Mouse (Mus musculus) myocyte (in vitro differentiated cells): Measurements from ENCODE around the gene Spaca3. TPM values are rescaled to one million over a fixed set of nuclear protein-coding genes. Genes with fewer than 3 reads are reported as not detected.

Experiments
- H3K27me3 ChIP-seq: one replicate; pipeline ENCODE4 v1.6.1; 2011; ENCODE audit not compliant: control insufficient read depth, insufficient read depth, insufficient read length
- H3K36me3 ChIP-seq: one replicate; pipeline ENCODE4 v1.6.1; 2011; ENCODE audit not compliant: control insufficient read depth, insufficient read depth
- H3K4me2 ChIP-seq: one replicate; pipeline ENCODE4 v1.6.1; 2011; ENCODE audit warnings: low read depth, control low read depth
- H3K4me3 ChIP-seq: one replicate; pipeline ENCODE4 v1.5.1; 2011; ENCODE audit warnings: mild to moderate bottlenecking, control low read depth, moderate library complexity
- H3K79me2 ChIP-seq: one replicate; pipeline ENCODE4 v1.6.1; 2011; ENCODE audit not compliant: control insufficient read depth, insufficient read depth
- H3ac ChIP-seq: one replicate; pipeline ENCODE4 v1.6.1; 2011; ENCODE audit not compliant: control insufficient read depth, insufficient read length
- CEBPB ChIP-seq: IDR thresholded peaks from 2 replicates; pipeline ENCODE4 v1.6.1; 2011; ENCODE audit warnings: mild to moderate bottlenecking, moderate library complexity; ENCODE audit not compliant: poor library complexity, insufficient read depth, severe bottlenecking
- E2F4 ChIP-seq: IDR thresholded peaks from one replicate; pipeline ENCODE4 v1.6.1; 2011; ENCODE audit warnings: mild to moderate bottlenecking, control low read depth, moderate library complexity; ENCODE audit not compliant: insufficient read depth
- MAX ChIP-seq: IDR thresholded peaks from one replicate; pipeline ENCODE4 v1.6.1; 2011; ENCODE audit warnings: low read depth, mild to moderate bottlenecking, control low read depth
- MYOD1 ChIP-seq, 3 experiments: IDR thresholded peaks; one replicate each; pipeline ENCODE4 v1.6.1; 2011; ENCODE audit warnings: control low read depth in 2 of 3, low read depth in 2 of 3, mild to moderate bottlenecking in 2 of 3, moderate library complexity in 1 of 3; ENCODE audit not compliant: insufficient read length in 2 of 3, control insufficient read depth in 1 of 3
- MYOG ChIP-seq, 3 experiments: IDR thresholded peaks; one replicate each; pipeline ENCODE4 v1.6.1; 2011; ENCODE audit warnings: control low read depth in 2 of 3, low read depth in 2 of 3, mild to moderate bottlenecking in 2 of 3; ENCODE audit not compliant: insufficient read length in 2 of 3, control insufficient read depth in 1 of 3, insufficient read depth in 1 of 3
- POLR2A ChIP-seq: IDR thresholded peaks from one replicate; pipeline ENCODE4 v1.6.1; 2011; ENCODE audit warnings: low read depth, mild to moderate bottlenecking, control low read depth, moderate library complexity; ENCODE audit not compliant: insufficient read length
- POLR2AphosphoS2 ChIP-seq: IDR thresholded peaks from one replicate; pipeline ENCODE4 v1.6.1; 2011; ENCODE audit warnings: low read depth, control low read depth; ENCODE audit not compliant: insufficient read length
- REST ChIP-seq: IDR thresholded peaks from one replicate; pipeline ENCODE4 v1.6.1; 2011; ENCODE audit warnings: mild to moderate bottlenecking, control low read depth, moderate library complexity; ENCODE audit not compliant: insufficient read depth, insufficient read length
- SRF ChIP-seq: IDR thresholded peaks from one replicate; pipeline ENCODE4 v1.6.1; 2011; ENCODE audit warnings: low read depth; ENCODE audit not compliant: control insufficient read depth, insufficient read length
- TCF12 ChIP-seq: IDR thresholded peaks from one replicate; pipeline ENCODE4 v1.6.1; 2011; ENCODE audit warnings: mild to moderate bottlenecking, control low read depth; ENCODE audit not compliant: poor library complexity, insufficient read depth, severe bottlenecking
- TCF3 ChIP-seq: IDR thresholded peaks from one replicate; pipeline ENCODE4 v1.6.1; 2011; ENCODE audit warnings: low read depth, control low read depth; ENCODE audit not compliant: insufficient read length
- USF1 ChIP-seq: IDR thresholded peaks from one replicate; pipeline ENCODE4 v1.6.1; 2011; ENCODE audit warnings: low read depth, mild to moderate bottlenecking, control low read depth, moderate library complexity
- polyA plus RNA-seq: library from polyadenylated mRNA; unstranded; fragments of >200 nt; fragmentation: generic; extraction: Trizol; gene quantifications from one replicate; pipeline ENCODE4 v1.2.1, GENCODE M21; 2012; ENCODE audit warnings: missing spikeins

Gene Spaca3
- polyA plus RNA-seq, 1 experiment: not detected

DNA sequence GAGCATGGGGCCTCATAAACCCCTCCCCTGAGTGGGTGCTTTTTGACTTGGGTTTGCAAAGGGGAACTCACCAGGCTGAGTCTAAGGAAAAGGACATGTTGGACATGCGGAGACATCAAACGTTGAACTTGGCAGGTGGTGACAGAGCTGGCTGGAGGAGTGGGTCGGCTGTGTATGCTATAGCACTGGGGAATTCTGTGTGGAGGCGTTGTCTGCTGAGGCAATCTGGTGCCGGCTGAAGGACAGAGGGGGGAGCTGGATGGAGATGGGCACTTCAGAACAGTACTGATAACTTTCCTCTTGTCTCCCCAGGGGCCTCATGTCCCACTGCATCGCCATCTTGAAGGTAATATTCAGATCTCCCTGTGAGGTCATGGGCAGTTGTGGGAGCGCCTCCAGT lies 42.8 kb upstream of the Spaca3 start:
- H3K4me3 ChIP-seq: no peak overlapping the region
- peaks cover 7% of the 10 kb centered on the region for H3K36me3 ChIP-seq
- H3ac ChIP-seq: no peak overlapping the region
- H3K79me2 ChIP-seq: no peaks in the 10 kb centered on the region
- TF ChIP-seq USF1 (no peak), SRF (no peak), MYOD1 (IDR thresholded peaks at IDR 0.05; ENCODE audit: control insufficient read depth in 1 of 3, insufficient read length in 2 of 3, low read depth in 2 of 3) (no peak), CEBPB (no peak), REST (no peak), MYOG (IDR thresholded peaks at IDR 0.05; ENCODE audit: control insufficient read depth in 1 of 3, insufficient read depth in 1 of 3, insufficient read length in 2 of 3, low read depth in 2 of 3) (no peak), POLR2A (no peak), TCF12 (no peak)
- no peak overlapping the region for H3K4me2 ChIP-seq
- H3K27me3 ChIP-seq: no peaks in the 10 kb centered on the region

DNA sequence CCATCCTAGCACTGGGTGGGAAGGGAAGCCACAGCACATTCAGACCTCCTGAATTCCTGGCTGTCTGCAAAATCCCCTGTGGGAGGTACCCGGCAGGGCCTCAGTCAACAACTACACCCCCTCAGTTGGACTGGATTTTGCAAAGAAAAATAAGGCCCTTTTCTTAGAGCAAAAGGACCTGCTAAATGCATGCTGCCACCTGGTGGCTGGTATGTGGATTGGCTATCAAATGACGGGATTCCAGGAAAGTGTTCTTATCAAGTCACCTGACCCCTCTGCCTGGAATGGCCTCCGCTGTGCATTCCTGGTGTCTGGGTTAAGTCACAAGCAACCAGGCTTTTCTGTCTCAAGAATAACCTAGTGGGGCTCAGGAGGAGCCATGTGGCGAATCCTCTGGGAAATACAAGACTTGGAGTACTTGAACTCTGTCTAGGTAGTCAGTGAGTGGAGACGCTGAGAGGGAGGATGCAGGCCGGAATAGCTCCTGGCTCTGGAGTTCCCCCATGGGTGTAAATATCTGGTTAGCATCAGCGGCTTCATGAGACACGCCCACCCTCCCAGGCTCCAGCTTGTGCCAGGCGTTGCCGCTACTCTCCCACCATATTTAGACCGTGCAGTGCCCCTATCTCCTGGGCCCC lies 40.0 kb upstream of the Spaca3 start:
- H3ac ChIP-seq: no peak overlapping the region
- peaks cover 7% of the 10 kb centered on the region for H3K36me3 ChIP-seq
- no peaks in the 10 kb centered on the region for H3K79me2 ChIP-seq
- TF ChIP-seq MYOG (IDR thresholded peaks at IDR 0.05; ENCODE audit: control insufficient read depth in 1 of 3, insufficient read depth in 1 of 3, insufficient read length in 2 of 3, low read depth in 2 of 3): no peak
- no peak for TF ChIP-seq SRF
- no peak for TF ChIP-seq E2F4
- TF ChIP-seq USF1: peak; percentile 63
- H3K4me3 ChIP-seq: no peak overlapping the region
- H3K4me2 ChIP-seq: no peak overlapping the region
- no peaks in the 10 kb centered on the region for H3K27me3 ChIP-seq

DNA sequence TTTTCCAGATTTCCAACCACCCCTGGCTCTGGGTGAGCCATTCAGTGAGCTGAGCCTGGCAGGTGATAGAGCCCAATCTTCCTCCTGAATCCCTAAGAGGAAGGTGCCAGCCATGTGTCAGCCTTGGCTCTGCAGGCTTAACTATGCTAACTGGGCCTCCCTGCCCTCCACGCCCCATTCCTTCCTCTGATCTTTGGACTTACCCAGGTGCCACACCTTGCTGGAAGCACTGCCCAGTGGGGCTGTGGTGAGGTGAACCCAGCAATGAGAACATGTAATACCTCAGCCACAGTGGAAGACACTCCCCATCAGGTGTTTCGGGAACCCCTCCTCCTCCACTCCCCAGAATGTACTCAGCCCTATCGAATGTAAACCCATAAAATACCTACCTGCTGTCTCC lies 38.1 kb upstream of the Spaca3 start:
- no peaks in the 10 kb centered on the region for H3K27me3 ChIP-seq
- H3K36me3 ChIP-seq: peaks cover 7% of the 10 kb centered on the region
- no peak overlapping the region for H3K4me3 ChIP-seq

DNA sequence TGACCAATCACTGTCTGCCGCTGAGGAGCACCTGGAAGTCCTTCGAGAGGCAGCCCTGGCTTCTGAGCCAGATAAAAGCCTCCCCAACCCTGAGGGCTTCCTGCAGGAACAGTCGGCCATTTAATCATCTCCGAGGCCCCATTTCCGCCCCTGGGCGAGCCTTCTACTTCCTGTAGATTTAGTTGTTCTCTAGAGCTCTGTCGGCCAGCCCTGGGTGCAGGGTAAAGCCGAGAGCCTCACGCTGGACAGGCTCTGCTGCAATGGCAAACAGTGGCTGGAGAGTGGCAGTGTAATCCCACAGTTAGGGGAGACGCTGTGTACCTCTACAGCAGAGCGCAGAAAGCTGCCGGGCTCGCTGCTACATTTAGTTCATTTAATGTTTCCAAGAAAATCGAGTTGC lies 36.9 kb upstream of the Spaca3 start:
- TF ChIP-seq POLR2A (no peak), USF1 (no peak), TCF12 (no peak), CEBPB (no peak), MAX (no peak), E2F4 (no peak), SRF (no peak), TCF3 (no peak), MYOD1 (IDR thresholded peaks at IDR 0.05; ENCODE audit: control insufficient read depth in 1 of 3, insufficient read length in 2 of 3, low read depth in 2 of 3) (no peak), MYOG (IDR thresholded peaks at IDR 0.05; ENCODE audit: control insufficient read depth in 1 of 3, insufficient read depth in 1 of 3, insufficient read length in 2 of 3, low read depth in 2 of 3) (no peak), POLR2AphosphoS2 (no peak), REST (no peak)
- Histone ChIP-seq H3K4me2 (no peak overlapping the region), H3K4me3 (no peak overlapping the region), H3K27me3 (no peaks in the 10 kb centered on the region), H3K36me3 (peaks cover 7% of the 10 kb centered on the region), H3ac (no peak overlapping the region), H3K79me2 (no peaks in the 10 kb centered on the region)

More for the DNA sequence above, 38.1 kb upstream of the Spaca3 start:
- Histone ChIP-seq H3ac (no peak overlapping the region), H3K4me2 (no peak overlapping the region), H3K79me2 (no peaks in the 10 kb centered on the region)
- TF ChIP-seq POLR2A: no peak
- no peak for TF ChIP-seq MYOG (IDR thresholded peaks at IDR 0.05; ENCODE audit: control insufficient read depth in 1 of 3, insufficient read depth in 1 of 3, insufficient read length in 2 of 3, low read depth in 2 of 3)
- TF ChIP-seq MAX: no peak
- no peak for TF ChIP-seq MYOD1 (IDR thresholded peaks at IDR 0.05; ENCODE audit: control insufficient read depth in 1 of 3, insufficient read length in 2 of 3, low read depth in 2 of 3)
- no peak for TF ChIP-seq SRF
- TF ChIP-seq E2F4: no peak
- no peak for TF ChIP-seq TCF3
- TF ChIP-seq POLR2AphosphoS2: no peak
- TF ChIP-seq USF1: no peak
- TF ChIP-seq REST: no peak
- no peak for TF ChIP-seq TCF12
- TF ChIP-seq CEBPB: no peak

DNA sequence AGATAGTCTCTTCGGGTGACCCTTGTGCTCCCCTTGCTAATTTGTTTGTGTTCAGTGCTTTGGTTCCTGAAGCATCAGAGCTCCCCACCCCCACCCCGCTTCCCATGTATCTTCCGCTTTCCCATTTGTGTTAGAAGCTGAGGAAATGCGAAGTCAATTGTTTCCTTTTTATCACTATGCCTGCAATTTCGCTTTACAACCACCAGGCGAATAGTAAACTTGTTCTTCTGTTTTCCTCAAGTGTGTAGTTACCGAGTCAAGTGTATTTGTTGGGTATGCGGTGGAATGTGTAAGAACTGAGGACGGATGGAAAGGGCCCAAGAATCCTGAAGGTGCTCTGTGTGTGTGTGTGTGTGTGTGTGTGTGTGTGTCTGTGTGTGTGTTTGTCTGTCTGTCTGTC lies 36.4 kb upstream of the Spaca3 start:
- Histone ChIP-seq H3K79me2 (no peaks in the 10 kb centered on the region), H3K36me3 (peaks cover 7% of the 10 kb centered on the region), H3ac (no peak overlapping the region), H3K4me2 (no peak overlapping the region), H3K27me3 (no peaks in the 10 kb centered on the region), H3K4me3 (no peak overlapping the region)
- TF ChIP-seq TCF12 (no peak), MYOD1 (IDR thresholded peaks at IDR 0.05; ENCODE audit: control insufficient read depth in 1 of 3, insufficient read length in 2 of 3, low read depth in 2 of 3) (no peak), REST (no peak), POLR2A (no peak), CEBPB (no peak), POLR2AphosphoS2 (no peak), SRF (no peak), MAX (no peak)
